Mouse (Mus musculus) CH12.LX (cell line): ENCODE results near the gene D11Wsu47e. TPM values are rescaled to one million over a fixed set of nuclear protein-coding genes. Genes with fewer than 3 reads are reported as not detected.
A peak's percentile ranks its signal among the peaks of the same experiment; 100 is the strongest.

Source experiments
- DNase-seq: peaks from one replicate; pipeline ENCODE4 v3.0.0-alpha.2; 2013; ENCODE audit errors: extremely low read depth
- H3K27ac ChIP-seq: 2 replicates; pipeline ENCODE4 v1.5.1; 2012; ENCODE audit warnings: low read depth, mild to moderate bottlenecking, control low read depth, moderate library complexity; ENCODE audit not compliant: insufficient read depth
- H3K27me3 ChIP-seq: replicated peaks from 2 replicates; pipeline ENCODE3; 2012; ENCODE audit warnings: inconsistent platforms
- H3K36me3 ChIP-seq, 2 experiments: replicated peaks in 1 of 2; 2 replicates each; pipeline versions ENCODE3 to v1.6.1; 2012; ENCODE audit warnings: inconsistent platforms in 1 of 2, low read length in 1 of 2, mild to moderate bottlenecking in 1 of 2, mixed read lengths in 1 of 2, moderate library complexity in 1 of 2; ENCODE audit not compliant: control insufficient read depth in 1 of 2, insufficient read depth in 1 of 2
- H3K4me1 ChIP-seq, 2 experiments: 2 replicates each; pipeline ENCODE4 v1.6.1; 2012; ENCODE audit warnings: inconsistent platforms in 1 of 2, moderate library complexity in 1 of 2; ENCODE audit not compliant: insufficient read depth in 2 of 2, control insufficient read depth in 1 of 2
- H3K4me2 ChIP-seq: 2 replicates; pipeline ENCODE4 v1.6.1; 2012; ENCODE audit warnings: low read depth, mild to moderate bottlenecking, control low read depth; ENCODE audit not compliant: poor library complexity, insufficient read depth, severe bottlenecking
- H3K4me3 ChIP-seq, 3 experiments: fragments of 150-350 bp in 1 of 3; sonication (generic) in 1 of 3; replicated peaks in 1 of 3; 2 replicates each; pipeline versions ENCODE3 to v1.5.1; 2011 to 2012; ENCODE audit warnings: low read depth in 2 of 3, low read length in 2 of 3, mild to moderate bottlenecking in 2 of 3, moderate library complexity in 2 of 3, control low read depth in 1 of 3, improper control_type of control experiment in 1 of 3, inconsistent platforms in 1 of 3, mixed read lengths in 1 of 3; ENCODE audit not compliant: poor library complexity in 1 of 3
- H3K79me2 ChIP-seq: replicated peaks from 2 replicates; pipeline ENCODE4 v1.6.1; 2012; ENCODE audit warnings: mild to moderate bottlenecking, moderate library complexity; ENCODE audit not compliant: control insufficient read depth, poor library complexity, insufficient read depth, severe bottlenecking; ENCODE audit errors: extremely low read depth
- H3K9ac ChIP-seq: 2 replicates; pipeline ENCODE4 v1.6.1; 2012; ENCODE audit warnings: low read depth, mild to moderate bottlenecking, control low read depth, moderate library complexity; ENCODE audit not compliant: insufficient read depth
- H3K9me3 ChIP-seq: replicated peaks from 2 replicates; pipeline ENCODE3; 2012; ENCODE audit warnings: low read length, inconsistent platforms, mixed read lengths
- BHLHE40 ChIP-seq: IDR thresholded peaks from 2 replicates; pipeline ENCODE4 v1.6.1; 2011; ENCODE audit warnings: mild to moderate bottlenecking, low read depth, low read length, improper control_type of control experiment
- CHD2 ChIP-seq: IDR thresholded peaks from 2 replicates; pipeline ENCODE4 v1.6.1; 2011; ENCODE audit warnings: low read length, improper control_type of control experiment
- E2F4 ChIP-seq: IDR thresholded peaks from 2 replicates; pipeline ENCODE4 v1.6.1; 2011; ENCODE audit warnings: low read depth, low read length, improper control_type of control experiment; ENCODE audit not compliant: insufficient replicate concordance
- ELF1 ChIP-seq: IDR thresholded peaks from 2 replicates; pipeline ENCODE4 v1.6.1; 2014; ENCODE audit warnings: low read depth, mild to moderate bottlenecking, inconsistent platforms, low read length, improper control_type of control experiment
- HCFC1 ChIP-seq: IDR thresholded peaks from 2 replicates; pipeline ENCODE4 v1.6.1; 2012; ENCODE audit warnings: low read depth, mild to moderate bottlenecking, inconsistent platforms, low read length, improper control_type of control experiment
- IRF4 ChIP-seq: IDR thresholded peaks from 2 replicates; pipeline ENCODE4 v1.6.1; 2014; ENCODE audit warnings: low read depth, mild to moderate bottlenecking, inconsistent platforms, low read length, improper control_type of control experiment
- JUN ChIP-seq: IDR thresholded peaks from 2 replicates; pipeline ENCODE4 v1.6.1; 2011; ENCODE audit warnings: low read depth, mild to moderate bottlenecking, low read length, improper control_type of control experiment, moderate library complexity; ENCODE audit not compliant: insufficient read depth
- JUND ChIP-seq: conservative IDR thresholded peaks from 2 replicates; pipeline ENCODE4 v1.6.1; 2011; ENCODE audit warnings: low read depth, low read length, improper control_type of control experiment
- MAZ ChIP-seq: IDR thresholded peaks from 2 replicates; pipeline ENCODE4 v1.6.1; 2012; ENCODE audit warnings: low read depth, mild to moderate bottlenecking, inconsistent platforms, low read length, improper control_type of control experiment, moderate library complexity
- MXI1 ChIP-seq: IDR thresholded peaks from 2 replicates; pipeline ENCODE4 v1.6.1; 2011; ENCODE audit warnings: mild to moderate bottlenecking, low read depth, low read length, improper control_type of control experiment
- NELFE ChIP-seq: IDR thresholded peaks from 2 replicates; pipeline ENCODE4 v1.6.1; 2011; ENCODE audit warnings: low read depth, low read length, improper control_type of control experiment
- RCOR1 ChIP-seq: conservative IDR thresholded peaks from 2 replicates; pipeline ENCODE4 v1.6.1; 2012; ENCODE audit warnings: low read depth, mild to moderate bottlenecking, inconsistent platforms, low read length, improper control_type of control experiment
- SIN3A ChIP-seq: IDR thresholded peaks from 2 replicates; pipeline ENCODE4 v1.6.1; 2012; ENCODE audit warnings: low read length, improper control_type of control experiment, inconsistent platforms
- SMC3 ChIP-seq: IDR thresholded peaks from 2 replicates; pipeline ENCODE4 v1.6.1; 2011; ENCODE audit warnings: low read depth, low read length, improper control_type of control experiment
- TBP ChIP-seq: conservative IDR thresholded peaks from 2 replicates; pipeline ENCODE4 v1.6.1; 2011; ENCODE audit warnings: low read depth, low read length, improper control_type of control experiment
- TCF12 ChIP-seq: IDR thresholded peaks from 2 replicates; pipeline ENCODE4 v1.6.1; 2014; ENCODE audit warnings: low read depth, mild to moderate bottlenecking, inconsistent platforms, low read length, improper control_type of control experiment
- UBTF ChIP-seq: IDR thresholded peaks from 2 replicates; pipeline ENCODE4 v1.6.1; 2012; ENCODE audit warnings: low read depth, mild to moderate bottlenecking, inconsistent platforms, low read length, improper control_type of control experiment, moderate library complexity
- USF2 ChIP-seq: conservative IDR thresholded peaks from 2 replicates; pipeline ENCODE4 v1.6.1; 2011; ENCODE audit warnings: low read depth, low read length, improper control_type of control experiment
- ZMIZ1 ChIP-seq: IDR thresholded peaks from 2 replicates; pipeline ENCODE4 v1.6.1; 2012; ENCODE audit warnings: low read depth, mild to moderate bottlenecking, inconsistent platforms, low read length, improper control_type of control experiment
- ZNF384 ChIP-seq: IDR thresholded peaks from 2 replicates; pipeline ENCODE4 v1.6.1; 2012; ENCODE audit warnings: low read depth, low read length, improper control_type of control experiment, inconsistent platforms
- dilution Hi-C: fragments of 300-500 bp; cut with MboI; formaldehyde crosslinking; loops from 2 replicates; pipeline ENCODE4 v1.14.3; 2020; ENCODE audit warnings: low sequenced_read_pairs; ENCODE audit not compliant: extremely low pct_unique_long_range_greater_than_20kb, extremely low pct_ligation_motif_present
- in situ Hi-C: fragments of 300-500 bp; cut with MboI; formaldehyde crosslinking; loops from 3 replicates; pipeline ENCODE4 v1.14.3; 2019; ENCODE audit warnings: low sequenced_read_pairs, low pct_ligation_motif_present, low pct_unique_long_range_greater_than_20kb, mixed read lengths
- polyA plus RNA-seq: library from polyadenylated mRNA; unstranded; fragments of >175 nt; gene quantifications from 2 replicates; pipeline ENCODE4 v1.2.1, GENCODE M21; 2012; ENCODE audit warnings: low read depth; ENCODE audit not compliant: insufficient read length
- total RNA-seq, 2 experiments: library from RNA; depleted of rRNA; stranded (reverse); fragments of 300-350 nt in 1 of 2; fragments of >200 nt in 1 of 2; gene quantifications; 2 replicates each; pipeline ENCODE4 v1.2.3; 2012 to 2014

D11Wsu47e gene
- total and polyA plus RNA-seq, 3 experiments = 25.1 to 29.6 (median 26.2) TPM

GRCm38 (mm10) chr11:113676847-113677246, 7.4 kb upstream of the D11Wsu47e start (continued):
- TF ChIP-seq ZNF384 (no peak), TBP (no peak), USF2 (no peak), ELF1 (no peak), MXI1 (0 out of 2 replicates have a peak, but pooled peaks have one; percentile 41), JUND (peak; percentile 68; the same call in 1 of the 2 replicates), E2F4 (no peak), CHD2 (0 out of 2 replicates have a peak, but pooled peaks have one; percentile 38)

GRCm38 (mm10) chr11:113677378-113677777, 6.8 kb upstream of the D11Wsu47e start:
- no peak overlapping the region for H3K9ac ChIP-seq
- H3K79me2 ChIP-seq = peaks cover 85% of the 10 kb centered on the region
- no peak for DNase-seq
- no peak overlapping the region for H3K4me2 ChIP-seq
- in situ Hi-C loops (no loop called here), dilution Hi-C loops (no loop called here)
- peaks cover 16 to 58% of the 10 kb centered on the region in 2 experiments for H3K4me1 ChIP-seq
- H3K27ac ChIP-seq = peak overlapping the region; percentile 27
- no peaks in the 10 kb centered on the region for H3K9me3 ChIP-seq
- H3K36me3 ChIP-seq = peaks cover 25 to 75% of the 10 kb centered on the region in 2 experiments
- H3K4me3 ChIP-seq = no peak overlapping the region
- TF ChIP-seq USF2 = no peak
- no peak for TF ChIP-seq ZMIZ1
- TF ChIP-seq SIN3A = no peak
- TF ChIP-seq RCOR1 = no peak
- no peak for TF ChIP-seq NELFE
- TF ChIP-seq ZNF384 = no peak
- no peak for TF ChIP-seq JUN
- TF ChIP-seq MAZ = no peak
- no peak for TF ChIP-seq CHD2
- no peak for TF ChIP-seq SMC3
- no peak for TF ChIP-seq BHLHE40
- TF ChIP-seq MXI1 = no peak
- no peak for TF ChIP-seq IRF4
- no peak for TF ChIP-seq JUND
- no peak for TF ChIP-seq TBP
- TF ChIP-seq HCFC1 = no peak
- TF ChIP-seq TCF12 = no peak
- TF ChIP-seq UBTF = no peak
- no peaks in the 10 kb centered on the region for H3K27me3 ChIP-seq
